Comparison of ENCODE assay signal across 17 mouse cellular contexts in genomic region chr9:121357582-121358275, GRCm38 (mm10).
DNase-seq lines count a peak whose midpoint lies in the region; ATAC-seq lines count a peak whose summit lies in the region.
"Had no signal": no experiment of that assay in that cellular context is flagged by ENCODE, and none has a peak within 500 bp of the region (broad histone marks: within the 10 kb centered on the region; RNA-seq: fewer than 3 reads in every experiment).

No protein-coding gene starts in this region.

- H3K4me3 ChIP-seq in brown adipose tissue, adult 24 weeks (ENCODE audit: insufficient read depth, low read depth, low read length): no peak overlapping the region
- no peak overlapping the region for H3K4me3 ChIP-seq in heart, embryonic 13.5 days
- H3K4me3 ChIP-seq: embryonic facial prominence, embryonic 10.5 days; erythroblast, embryonic 14.5 days; midbrain, embryonic 12.5 days; stomach, embryonic 15.5 days had no signal

- peak overlapping the region; percentile 48 for H3K9ac ChIP-seq in heart, embryonic 13.5 days
- H3K9ac ChIP-seq: midbrain, embryonic 12.5 days; stomach, embryonic 15.5 days had no signal

- H3K36me3 ChIP-seq in heart, embryonic 13.5 days: peaks cover 5% of the 10 kb centered on the region; the same call in 1 of the 2 replicates
- H3K36me3 ChIP-seq: embryonic facial prominence, embryonic 10.5 days; midbrain, embryonic 12.5 days; stomach, embryonic 15.5 days had no signal

- ATAC-seq in heart, embryonic 13.5 days (ENCODE audit: extremely low read depth, insufficient number of reproducible peaks, low FRiP score, low TSS enrichment): no peak
- ATAC-seq: hindbrain, postnatal 0 days had no signal

- H3K4me2 ChIP-seq in heart, embryonic 13.5 days: no peak overlapping the region
- H3K4me2 ChIP-seq: midbrain, embryonic 12.5 days; stomach, embryonic 15.5 days had no signal

- 79% methylated on average over 16 of the region's 16 CpGs for WGBS in heart, embryonic 13.5 days

- no peaks in the 10 kb centered on the region for H3K27me3 ChIP-seq in heart, embryonic 13.5 days (replicated peaks)
- H3K27me3 ChIP-seq: midbrain, embryonic 12.5 days; stomach, embryonic 15.5 days had no signal

- peak; percentile 97 for DNase-seq in heart, adult 11 months
- no peak for DNase-seq in heart, postnatal 4 days
- peak; percentile 73 for DNase-seq in kidney, adult 9 months
- no peak for DNase-seq in kidney, postnatal 14 days
- no peak for DNase-seq in thymus, adult 18-20 months
- DNase-seq: cerebellum, postnatal 25 days; lung, adult 2 months; lung, postnatal 4 days; spleen, adult 18-20 months; thymus, postnatal 14 days had no signal

- peaks cover 58% of the 10 kb centered on the region for H3K4me1 ChIP-seq in brown adipose tissue, adult 24 weeks (ENCODE audit: control insufficient read depth, insufficient read depth, insufficient read length, low read length)
- H3K4me1 ChIP-seq in heart, embryonic 13.5 days: peaks cover 72% of the 10 kb centered on the region

- H3K27ac ChIP-seq in brown adipose tissue, adult 24 weeks (replicated peaks; ENCODE audit: low read depth, low read length): peak overlapping the region; percentile 72
- peak overlapping the region; percentile 73 for H3K27ac ChIP-seq in heart, embryonic 13.5 days (replicated peaks)
- H3K27ac ChIP-seq: embryonic facial prominence, embryonic 10.5 days had no signal

- H3K9me3 ChIP-seq in heart, embryonic 13.5 days: no peaks in the 10 kb centered on the region
- H3K9me3 ChIP-seq: embryonic facial prominence, embryonic 10.5 days; midbrain, embryonic 12.5 days; stomach, embryonic 15.5 days had no signal

Comparison
In these comparisons a context has a peak if more than half of its experiments do, and no peak if none do; other contexts are left out.
1. DNase-seq: peak in heart, adult 11 months (single experiment) and kidney, adult 9 months (single experiment); none in heart, postnatal 4 days (single experiment), kidney, postnatal 14 days (single experiment) and thymus, adult 18-20 months (0 of 2).